Mouse (Mus musculus) left cerebral cortex, postnatal 36 days (tissue): ENCODE measurements at regions not wholly inside any gene's neighbourhood (a gene's known extent, or its start where the extent isn't known, plus 50 kb on each side); places are given as distances from the start of the nearest gene placed in this dataset.

Experiments used
- DNase-seq, 2 experiments: peaks; one replicate each; pipeline ENCODE4 v3.0.0; 2021 to 2022; ENCODE audit warnings: low spot score in 2 of 2, mixed read lengths in 1 of 2
- intact Hi-C: fragments of 180-260 bp; cut with DNase I; formaldehyde crosslinking; loops from one replicate; pipeline ENCODE4 v1.15.1; 2025

GRCm38 (mm10) chr16:81138583-81138982, 61.9 kb upstream of the Ncam2 start:
- DNase-seq, result no peak
- intact Hi-C loops, result no loop called here

GRCm38 (mm10) chr16:81146019-81146418, 54.5 kb upstream of the Ncam2 start:
- intact Hi-C loops, result no loop called here
- DNase-seq, result no peak

- DNase-seq, result peak; percentile 4 to 5
- intact Hi-C loops, result no loop called here
These were observed 51.0 kb upstream of the Ncam2 start for GRCm38 (mm10) chr16:81149491-81149890.
